Mouse (Mus musculus): Measurements from ENCODE around the gene Trabd. TPM values are rescaled to one million over a fixed set of nuclear protein-coding genes. Genes with fewer than 3 reads are reported as not detected.

The Trabd gene
- polyA plus RNA-seq, 1 experiment from 2014 or later = 38.2 TPM

DNA sequence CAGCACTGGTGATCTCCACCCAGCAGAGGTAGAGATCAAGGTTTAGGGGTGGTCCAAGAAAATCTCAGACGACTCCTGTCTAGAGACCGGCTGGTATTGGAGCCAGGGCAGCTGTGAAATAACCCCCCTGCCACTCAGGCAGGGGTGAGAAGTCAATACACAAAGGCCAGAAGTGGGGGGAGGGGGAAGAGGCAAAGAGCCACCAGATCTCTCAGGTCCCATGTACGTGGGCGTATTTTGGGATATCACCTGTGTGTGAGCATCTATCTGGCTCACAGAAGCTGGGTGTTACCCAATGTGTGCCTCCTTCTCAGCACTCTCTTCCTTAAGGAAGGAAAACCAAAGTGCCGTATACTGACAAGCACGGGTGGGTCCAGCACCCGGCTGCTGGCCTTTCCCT, 11.9 kb upstream of the Trabd start:
- ATAC-seq (ENCODE audit: low FRiP score) = no peak
- Histone ChIP-seq H3K4me2 (no peak overlapping the region), H3K9me3 (replicated peaks) (no peaks in the 10 kb centered on the region), H3K27ac (replicated peaks) (no peak overlapping the region), H3K4me1 (peaks cover 26% of the 10 kb centered on the region), H3K9ac (replicated peaks) (no peak overlapping the region), H3K36me3 (peaks cover 2% of the 10 kb centered on the region; the same call in 1 of the 2 replicates), H3K4me3 (replicated peaks) (no peak overlapping the region), H3K27me3 (replicated peaks) (peaks cover 41% of the 10 kb centered on the region)
- 83% methylated on average over 7 of the region's 7 CpGs for WGBS

DNA sequence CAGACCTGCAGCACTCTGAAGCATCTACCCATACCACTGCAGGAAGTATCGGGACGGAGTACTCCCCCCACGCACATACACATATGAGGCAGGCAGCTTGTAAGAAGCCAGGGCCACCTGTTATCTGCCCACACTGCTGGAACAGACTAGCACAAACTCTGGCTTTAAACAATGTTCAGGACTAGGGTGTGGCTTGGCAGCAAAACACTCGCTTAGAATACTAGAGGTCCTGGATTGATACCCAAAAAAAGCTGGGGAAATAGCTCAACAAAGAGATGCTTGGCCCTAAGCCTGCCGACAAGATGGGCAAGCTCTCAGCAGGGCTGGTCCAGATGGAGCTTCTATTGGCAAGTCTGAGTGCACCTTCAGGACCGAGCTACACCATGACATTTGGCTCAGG, 11.4 kb upstream of the Trabd start:
- H3K9ac ChIP-seq (replicated peaks) = no peak overlapping the region

DNA sequence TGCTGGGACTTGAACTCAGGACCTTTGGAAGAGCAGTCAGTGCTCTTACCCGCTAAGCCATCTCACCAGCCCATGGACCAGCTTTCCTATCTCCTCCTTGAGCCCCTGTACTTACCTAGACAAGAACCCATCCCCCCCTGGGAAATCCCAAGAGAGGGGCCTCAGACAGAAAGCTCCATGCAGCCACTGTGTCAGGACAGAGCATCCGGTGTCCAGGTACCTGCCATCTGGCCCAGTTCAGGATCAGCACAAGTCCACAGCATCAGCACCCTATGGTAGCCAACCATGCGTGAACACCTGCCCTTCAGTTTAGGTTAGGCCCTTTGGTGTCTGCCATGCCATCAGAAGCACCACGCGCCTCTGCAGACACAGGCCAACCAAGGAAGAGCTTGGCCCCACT, 10.0 kb upstream of the Trabd start:
- peaks cover 9% of the 10 kb centered on the region for H3K36me3 ChIP-seq
- no peak overlapping the region for H3K4me2 ChIP-seq
- ATAC-seq (ENCODE audit: low FRiP score) = no peak
- peaks cover 17% of the 10 kb centered on the region for H3K4me1 ChIP-seq
- no peaks in the 10 kb centered on the region for H3K9me3 ChIP-seq (replicated peaks)
- H3K4me3 ChIP-seq (replicated peaks) = no peak overlapping the region
- H3K9ac ChIP-seq (replicated peaks) = no peak overlapping the region
- 98% methylated on average over 5 of the region's 5 CpGs for WGBS
- no peak overlapping the region for H3K27ac ChIP-seq (replicated peaks)
- H3K27me3 ChIP-seq (replicated peaks) = peaks cover 53% of the 10 kb centered on the region

More for the DNA sequence above, 11.4 kb upstream of the Trabd start:
- no peak overlapping the region for H3K4me3 ChIP-seq (replicated peaks)
- no peak overlapping the region for H3K27ac ChIP-seq (replicated peaks)
- no peak for ATAC-seq (ENCODE audit: low FRiP score)
- no peaks in the 10 kb centered on the region for H3K9me3 ChIP-seq (replicated peaks)
- H3K36me3 ChIP-seq = peaks cover 4% of the 10 kb centered on the region; the same call in 1 of the 2 replicates
- H3K4me2 ChIP-seq = no peak overlapping the region
- WGBS = 72% methylated on average over 6 of the region's 6 CpGs
- H3K4me1 ChIP-seq = peaks cover 25% of the 10 kb centered on the region
- peaks cover 42% of the 10 kb centered on the region for H3K27me3 ChIP-seq (replicated peaks)

DNA sequence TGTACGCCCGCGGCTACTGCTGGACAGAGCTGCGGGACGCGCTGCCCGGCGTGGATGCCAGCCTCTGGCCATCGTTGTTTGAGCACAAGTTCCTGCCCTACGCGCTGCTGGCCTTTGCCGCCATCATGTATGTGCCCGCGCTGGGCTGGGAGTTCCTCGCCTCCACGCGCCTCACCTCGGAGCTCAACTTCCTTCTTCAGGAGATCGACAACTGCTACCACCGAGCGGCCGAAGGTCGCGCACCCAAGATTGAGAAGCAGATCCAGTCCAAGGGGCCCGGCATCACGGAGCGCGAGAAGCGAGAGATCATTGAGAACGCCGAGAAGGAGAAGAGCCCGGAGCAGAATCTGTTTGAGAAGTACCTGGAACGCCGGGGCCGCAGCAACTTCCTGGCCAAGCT, 7.3 kb upstream of the Trabd start:
- Histone ChIP-seq H3K4me3 (replicated peaks) (no peak overlapping the region), H3K27me3 (replicated peaks) (peaks cover 56% of the 10 kb centered on the region), H3K9me3 (replicated peaks) (no peaks in the 10 kb centered on the region), H3K4me1 (no peaks in the 10 kb centered on the region), H3K4me2 (0 out of 2 replicates have a peak overlapping the region, but pooled peaks have one; percentile 11), H3K36me3 (peaks cover 15% of the 10 kb centered on the region), H3K27ac (replicated peaks) (no peak overlapping the region), H3K9ac (replicated peaks) (no peak overlapping the region)
- 33% methylated on average over 35 of the region's 35 CpGs for WGBS
- ATAC-seq (ENCODE audit: low FRiP score) = no peak

DNA sequence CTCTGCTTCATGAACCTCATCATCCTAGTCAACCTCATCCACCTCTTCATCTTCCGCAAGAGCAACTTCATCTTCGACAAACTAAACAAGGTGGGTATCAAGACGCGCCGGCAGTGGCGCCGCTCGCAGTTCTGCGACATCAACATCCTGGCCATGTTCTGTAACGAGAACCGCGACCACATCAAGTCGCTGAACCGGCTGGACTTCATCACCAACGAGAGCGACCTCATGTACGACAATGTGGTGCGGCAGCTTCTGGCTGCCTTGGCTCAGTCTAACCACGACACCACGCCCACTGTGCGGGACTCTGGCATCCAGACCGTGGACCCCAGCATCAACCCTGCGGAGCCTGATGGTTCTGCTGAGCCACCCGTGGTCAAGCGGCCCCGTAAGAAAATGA, 6.7 kb upstream of the Trabd start:
- Histone ChIP-seq H3K4me3 (replicated peaks) (no peak overlapping the region), H3K27me3 (replicated peaks) (peaks cover 56% of the 10 kb centered on the region), H3K27ac (replicated peaks) (no peak overlapping the region), H3K9ac (replicated peaks) (no peak overlapping the region), H3K9me3 (replicated peaks) (no peaks in the 10 kb centered on the region), H3K4me2 (no peak overlapping the region), H3K36me3 (peaks cover 15% of the 10 kb centered on the region), H3K4me1 (no peaks in the 10 kb centered on the region)
- no peak for ATAC-seq (ENCODE audit: low FRiP score)
- 41% methylated on average over 26 of the region's 26 CpGs for WGBS

DNA sequence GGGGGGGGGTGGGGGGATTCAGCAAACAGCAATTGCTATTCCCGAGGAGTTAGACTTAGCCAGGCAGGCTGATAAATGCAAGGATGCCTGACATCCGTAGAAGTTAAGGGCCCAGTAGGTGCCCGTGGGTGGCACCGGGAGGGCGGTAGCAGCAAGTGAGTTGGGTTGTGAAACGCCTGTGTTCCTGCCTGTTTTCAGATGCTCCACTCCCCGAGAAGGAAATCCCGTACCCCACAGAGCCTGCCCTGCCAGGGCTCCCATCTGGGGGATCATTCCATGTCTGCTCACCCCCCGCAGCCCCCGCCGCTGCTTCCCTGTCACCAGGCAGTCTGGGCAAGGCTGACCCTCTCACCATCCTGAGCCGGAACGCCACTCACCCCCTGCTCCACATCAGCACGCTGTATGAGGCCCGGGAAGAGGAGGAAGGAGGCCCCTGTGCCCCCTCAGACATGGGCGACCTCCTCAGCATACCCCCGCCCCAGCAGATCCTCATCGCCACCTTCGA, 5.5 kb upstream of the Trabd start:
- Histone ChIP-seq H3K4me2 (no peak overlapping the region), H3K36me3 (peaks cover 15% of the 10 kb centered on the region), H3K9me3 (replicated peaks) (no peaks in the 10 kb centered on the region), H3K4me3 (replicated peaks) (no peak overlapping the region), H3K27me3 (replicated peaks) (peaks cover 46% of the 10 kb centered on the region), H3K27ac (replicated peaks) (no peak overlapping the region), H3K9ac (replicated peaks) (no peak overlapping the region), H3K4me1 (peaks cover 5% of the 10 kb centered on the region)
- ATAC-seq (ENCODE audit: low FRiP score) = no peak
- 85% methylated on average over 19 of the region's 19 CpGs for WGBS

DNA sequence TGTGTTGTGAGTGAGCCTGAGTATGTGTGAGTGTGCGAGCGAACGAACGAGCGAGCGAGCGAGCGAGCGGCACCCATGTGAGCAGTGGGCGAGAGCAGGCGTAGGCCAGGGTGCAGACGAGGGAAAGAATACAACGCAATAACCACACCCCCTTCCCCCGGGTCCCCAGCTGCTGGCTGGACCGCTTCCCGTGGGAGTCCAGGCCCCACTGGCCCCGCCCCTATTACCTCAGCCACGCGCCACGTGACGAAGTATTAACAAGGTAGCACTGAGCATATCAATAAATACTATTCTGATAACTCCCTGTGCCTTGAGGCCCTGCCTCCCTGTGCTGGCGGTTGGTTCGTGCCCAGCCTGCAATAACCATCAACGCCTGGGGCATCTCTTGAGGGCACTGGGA, 4.3 kb upstream of the Trabd start:
- H3K36me3 ChIP-seq = peaks cover 15% of the 10 kb centered on the region
- H3K4me1 ChIP-seq = peaks cover 17% of the 10 kb centered on the region
- H3K9me3 ChIP-seq (replicated peaks) = no peaks in the 10 kb centered on the region
- H3K27ac ChIP-seq (replicated peaks) = no peak overlapping the region
- no peak for ATAC-seq (ENCODE audit: low FRiP score)
- H3K4me2 ChIP-seq = no peak overlapping the region
- peaks cover 42% of the 10 kb centered on the region for H3K27me3 ChIP-seq (replicated peaks)
- WGBS = 70% methylated on average over 24 of the region's 24 CpGs
- H3K4me3 ChIP-seq (replicated peaks) = no peak overlapping the region
- H3K9ac ChIP-seq (replicated peaks) = no peak overlapping the region

DNA sequence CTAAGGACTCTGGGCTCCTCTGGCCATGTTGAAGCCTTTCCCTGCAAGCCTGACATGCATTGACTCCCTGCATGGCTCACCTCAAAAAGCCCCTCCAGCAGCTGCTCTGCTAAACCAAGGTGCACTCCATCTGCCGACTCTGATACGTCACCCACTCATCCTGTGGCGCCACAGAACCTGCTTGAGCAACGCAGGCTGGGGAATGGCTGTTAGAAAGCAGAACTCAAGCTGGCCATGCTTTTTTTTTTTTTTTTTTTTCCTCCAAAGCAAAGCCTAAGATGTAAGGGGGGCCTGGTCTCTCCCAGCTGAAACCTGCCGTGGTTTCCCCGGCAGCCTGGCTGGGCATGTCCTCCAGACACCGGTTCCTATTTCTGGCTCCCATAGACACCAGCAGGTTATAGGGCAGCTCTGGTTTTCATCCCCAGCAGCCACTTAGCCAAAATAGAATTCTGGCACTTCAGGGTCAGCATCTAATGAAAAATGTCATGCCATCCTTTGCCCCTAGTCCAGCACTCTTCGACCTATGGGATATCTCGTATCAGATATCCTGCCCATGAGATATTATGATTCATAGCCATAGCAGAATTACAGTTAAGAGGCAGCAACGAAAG, 826 bp upstream of the Trabd start:
- H3K4me2 ChIP-seq = peak overlapping the region; percentile 65; the same call in 1 of the 2 replicates
- no peaks in the 10 kb centered on the region for H3K9me3 ChIP-seq (replicated peaks)
- peak overlapping the region; percentile 90; the same call in 1 of the 2 replicates for H3K9ac ChIP-seq (replicated peaks)
- H3K36me3 ChIP-seq = peaks cover 11% of the 10 kb centered on the region
- WGBS = 80% methylated on average over 10 of the region's 10 CpGs
- no peak for ATAC-seq (ENCODE audit: low FRiP score)
- H3K4me1 ChIP-seq = peaks cover 43% of the 10 kb centered on the region
- peak overlapping the region; percentile 85; the same call in 1 of the 2 replicates for H3K27ac ChIP-seq (replicated peaks)
- H3K4me3 ChIP-seq (replicated peaks) = no peak overlapping the region
- peaks cover 9% of the 10 kb centered on the region; the same call in 1 of the 2 replicates for H3K27me3 ChIP-seq (replicated peaks)

DNA sequence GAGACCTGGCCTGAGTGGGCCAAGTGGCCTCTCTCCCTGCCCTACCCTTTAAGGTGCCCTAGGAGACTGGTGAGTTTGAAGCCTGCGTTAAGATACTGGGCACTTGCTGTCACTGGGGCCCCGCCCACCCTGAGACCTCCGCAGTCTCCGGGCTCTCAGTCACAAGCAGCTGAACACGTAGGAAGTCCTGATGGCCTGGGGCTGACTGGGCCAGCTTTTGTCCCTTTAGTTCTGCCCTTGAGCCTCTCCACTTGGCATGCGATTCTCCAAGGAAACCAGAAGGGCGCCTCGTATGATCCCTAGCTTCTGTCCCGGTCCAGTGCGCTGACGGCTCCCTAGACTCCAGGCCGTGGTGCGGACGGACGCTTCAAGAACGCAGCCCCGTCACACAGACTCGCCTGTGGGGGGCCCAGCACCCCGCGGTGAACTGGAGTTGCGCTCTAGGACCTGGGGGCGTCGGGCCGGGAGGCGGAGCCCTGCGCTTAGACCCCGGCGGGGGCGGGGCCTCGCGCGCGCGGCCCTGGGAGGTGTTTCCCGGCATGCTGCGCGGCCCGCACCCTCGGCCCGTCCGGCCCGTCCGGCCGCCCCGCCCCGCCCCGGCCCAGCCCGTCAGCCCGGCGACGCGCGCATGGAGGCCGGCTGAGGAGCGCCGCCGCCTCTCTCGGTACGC, 689 bp downstream of the Trabd start:
- H3K9me3 ChIP-seq (replicated peaks) = no peaks in the 10 kb centered on the region
- peak overlapping the region; percentile 90 for H3K9ac ChIP-seq (replicated peaks)
- whole genome bisulfite sequencing = 0% methylated on average over 42 of the region's 59 CpGs
- peak overlapping the region; percentile 65 for H3K4me2 ChIP-seq
- H3K4me1 ChIP-seq = peaks cover 43% of the 10 kb centered on the region
- H3K36me3 ChIP-seq = peaks cover 8% of the 10 kb centered on the region; the same call in 1 of the 2 replicates
- ATAC-seq (ENCODE audit: low FRiP score) = peak; percentile 94
- H3K4me3 ChIP-seq (replicated peaks) = peak overlapping the region; percentile 76
- no peaks in the 10 kb centered on the region for H3K27me3 ChIP-seq (replicated peaks)
- peak overlapping the region; percentile 85 for H3K27ac ChIP-seq (replicated peaks)

DNA sequence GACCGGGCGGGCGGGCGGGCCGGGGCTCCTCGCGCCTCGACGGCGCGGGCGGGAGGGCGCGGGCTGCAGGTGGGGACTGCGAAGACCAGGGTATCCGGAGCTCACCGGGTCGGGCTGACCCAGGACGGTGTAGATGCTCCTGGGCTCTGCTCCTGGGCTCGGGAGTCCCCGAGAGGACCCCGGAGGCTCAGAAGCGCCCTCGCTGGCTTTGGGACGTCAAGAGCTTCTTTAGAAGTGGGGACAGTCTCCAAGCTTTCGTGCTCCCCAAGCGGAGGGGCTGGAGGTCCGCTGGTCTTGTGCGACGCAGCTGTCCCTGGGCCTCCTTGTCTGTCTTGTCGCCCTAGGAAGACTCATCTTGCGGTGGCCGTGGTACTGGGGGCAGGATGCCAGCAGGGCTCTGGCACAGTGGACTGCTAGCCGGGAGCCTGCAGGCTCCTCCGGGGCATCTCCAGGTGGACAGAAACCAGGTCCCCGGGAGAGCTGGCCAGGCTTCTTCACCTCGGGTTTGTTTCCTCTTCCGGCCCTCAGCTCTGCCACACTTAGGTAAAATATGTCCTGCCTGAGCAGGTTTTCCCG, 1.3 kb downstream of the Trabd start:
- peak overlapping the region; percentile 85 for H3K27ac ChIP-seq (replicated peaks)
- peak overlapping the region; percentile 65 for H3K4me2 ChIP-seq
- H3K4me3 ChIP-seq (replicated peaks) = peak overlapping the region; percentile 76
- peaks cover 10% of the 10 kb centered on the region for H3K36me3 ChIP-seq
- H3K27me3 ChIP-seq (replicated peaks) = no peaks in the 10 kb centered on the region
- H3K4me1 ChIP-seq = peaks cover 43% of the 10 kb centered on the region
- peak; percentile 53 for ATAC-seq (ENCODE audit: low FRiP score)
- H3K9me3 ChIP-seq (replicated peaks) = no peaks in the 10 kb centered on the region
- WGBS = under 1% methylated on average over 33 of the region's 39 CpGs
- peak overlapping the region; percentile 90 for H3K9ac ChIP-seq (replicated peaks)

DNA sequence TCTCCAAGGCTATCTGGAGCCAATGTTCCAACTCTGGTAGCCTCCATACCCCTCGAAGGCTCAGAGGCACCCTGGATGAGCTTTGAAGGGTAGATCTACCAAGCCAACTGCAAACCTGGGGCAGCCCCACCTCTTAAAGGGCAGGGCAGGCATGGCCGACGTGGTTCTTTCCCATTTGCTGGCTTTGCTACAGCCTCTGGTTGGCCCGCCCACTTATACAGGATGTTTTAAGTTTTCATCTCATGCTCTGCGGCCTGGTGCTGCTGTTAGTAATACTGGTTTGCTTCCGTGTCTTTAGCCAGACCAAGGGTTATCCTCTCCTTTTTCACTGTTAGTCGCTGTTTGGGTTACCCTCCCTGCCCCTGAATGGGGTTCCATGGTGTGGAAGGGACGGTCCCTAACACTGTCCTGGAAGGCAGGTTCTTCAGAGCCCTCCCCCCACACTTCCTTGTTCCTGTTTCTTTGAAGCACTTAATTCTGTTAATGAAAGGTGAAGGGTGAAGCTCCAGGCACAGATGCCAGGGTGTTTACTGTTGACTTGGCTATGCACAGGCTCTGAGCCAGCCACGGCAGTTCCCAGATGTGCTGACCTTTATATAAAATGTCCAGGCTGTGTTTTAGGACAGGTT, 3.4 kb downstream of the Trabd start:
- peaks cover 28% of the 10 kb centered on the region for H3K36me3 ChIP-seq
- H3K9ac ChIP-seq (replicated peaks) = no peak overlapping the region
- ATAC-seq (ENCODE audit: low FRiP score) = no peak
- H3K9me3 ChIP-seq (replicated peaks) = no peaks in the 10 kb centered on the region
- no peak overlapping the region for H3K4me3 ChIP-seq (replicated peaks)
- 74% methylated on average over 9 of the region's 9 CpGs for WGBS
- H3K27me3 ChIP-seq (replicated peaks) = no peaks in the 10 kb centered on the region
- H3K4me1 ChIP-seq = peaks cover 43% of the 10 kb centered on the region
- H3K4me2 ChIP-seq = peak overlapping the region; percentile 65
- no peak overlapping the region for H3K27ac ChIP-seq (replicated peaks)
